Mouse (Mus musculus): ENCODE data around the gene Adcy6. TPM values are rescaled to one million over a fixed set of nuclear protein-coding genes. Genes with fewer than 3 reads are reported as not detected.
A peak's percentile ranks its signal among the peaks of the same experiment; 100 is the strongest.

The Adcy6 gene
- polyA plus RNA-seq, 1 experiment from 2014 or later, result 8.3 TPM

GRCm38 (mm10) chr15:98631493-98631892 is 21.6 kb upstream of the Adcy6 start:
- Histone ChIP-seq H3K9me3 (replicated peaks; ENCODE audit: control insufficient read depth, low read length) (0 out of 2 replicates have a peak, but pooled peaks cover 2% of the 10 kb centered on the region), H3K27me3 (ENCODE audit: control insufficient read depth, insufficient read depth, low read depth, low read length) (peaks cover 95% of the 10 kb centered on the region), H3K27ac (ENCODE audit: low read length) (no peak overlapping the region), H3K4me2 (ENCODE audit: low read depth, low read length) (no peak overlapping the region), H3K36me3 (ENCODE audit: control insufficient read depth, insufficient read depth) (no peaks in the 10 kb centered on the region), H3K9ac (ENCODE audit: low read depth, low read length) (no peak overlapping the region), H3K4me3 (ENCODE audit: low read depth, low read length) (no peak overlapping the region), H3K4me1 (ENCODE audit: control insufficient read depth, low read depth, low read length) (peaks cover 15% of the 10 kb centered on the region)
- peak; percentile 17; the same call in 1 of the 2 replicates for ATAC-seq (ENCODE audit: low read depth)
- WGBS (ENCODE audit: insufficient replicate concordance), result under 1% methylated on average over 18 of the region's 18 CpGs

DNA sequence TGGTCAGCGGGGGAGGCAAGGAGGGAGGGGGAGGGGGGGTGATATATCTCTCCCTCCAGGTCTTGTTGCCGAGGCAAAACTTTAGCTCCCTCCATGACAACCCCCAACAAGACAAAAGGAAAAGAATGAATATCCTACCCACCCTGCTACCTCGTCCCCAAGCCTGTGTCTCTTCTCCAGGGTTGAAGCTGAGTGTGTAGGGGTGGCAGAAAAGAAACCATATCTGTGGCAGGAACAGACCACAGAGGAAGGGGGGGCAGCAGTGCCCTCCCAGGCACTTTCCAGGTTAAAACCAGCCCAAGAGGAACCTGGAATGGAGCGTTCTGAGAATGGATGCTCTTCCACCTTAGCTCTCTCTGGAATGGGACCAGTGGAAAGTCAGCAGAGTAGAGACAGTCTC is 20.7 kb upstream of the Adcy6 start, which contains the start of gene Cacnb3:
Cacnb3 (plus strand) TSS at position 301 of the 400 bp plus-strand sequence.
- Histone ChIP-seq H3K27ac (ENCODE audit: low read length) (no peak within 1 kb of the TSS), H3K27me3 (ENCODE audit: control insufficient read depth, insufficient read depth, low read depth, low read length) (peaks cover 87% of the 10 kb centered on the region), H3K9ac (ENCODE audit: low read depth, low read length) (no peak within 1 kb of the TSS), H3K4me1 (ENCODE audit: control insufficient read depth, low read depth, low read length) (peaks cover 15% of the 10 kb centered on the region), H3K4me2 (ENCODE audit: low read depth, low read length) (no peak within 1 kb of the TSS), H3K36me3 (ENCODE audit: control insufficient read depth, insufficient read depth) (no peaks in the 10 kb centered on the region), H3K4me3 (ENCODE audit: low read depth, low read length) (no peak within 1 kb of the TSS), H3K9me3 (replicated peaks; ENCODE audit: control insufficient read depth, low read length) (0 out of 2 replicates have a peak, but pooled peaks cover 2% of the 10 kb centered on the region)
- ATAC-seq (ENCODE audit: low read depth), result no peak
- WGBS (ENCODE audit: insufficient replicate concordance), result 25% methylated on average over 4 of the region's 4 CpGs

- Histone ChIP-seq H3K27ac (ENCODE audit: low read length) (no peak overlapping the region), H3K4me3 (ENCODE audit: low read depth, low read length) (no peak overlapping the region), H3K9ac (ENCODE audit: low read depth, low read length) (no peak overlapping the region), H3K4me2 (ENCODE audit: low read depth, low read length) (no peak overlapping the region), H3K9me3 (replicated peaks; ENCODE audit: control insufficient read depth, low read length) (0 out of 2 replicates have a peak, but pooled peaks cover 2% of the 10 kb centered on the region), H3K36me3 (ENCODE audit: control insufficient read depth, insufficient read depth) (no peaks in the 10 kb centered on the region), H3K27me3 (ENCODE audit: control insufficient read depth, insufficient read depth, low read depth, low read length) (peaks cover 79% of the 10 kb centered on the region), H3K4me1 (ENCODE audit: control insufficient read depth, low read depth, low read length) (peaks cover 8% of the 10 kb centered on the region)
- no peak for ATAC-seq (ENCODE audit: low read depth)
- 35% methylated on average over 6 of the region's 6 CpGs for WGBS (ENCODE audit: insufficient replicate concordance)
Observed at GRCm38 (mm10) chr15:98629464-98629863, 19.6 kb upstream of the Adcy6 start.

DNA sequence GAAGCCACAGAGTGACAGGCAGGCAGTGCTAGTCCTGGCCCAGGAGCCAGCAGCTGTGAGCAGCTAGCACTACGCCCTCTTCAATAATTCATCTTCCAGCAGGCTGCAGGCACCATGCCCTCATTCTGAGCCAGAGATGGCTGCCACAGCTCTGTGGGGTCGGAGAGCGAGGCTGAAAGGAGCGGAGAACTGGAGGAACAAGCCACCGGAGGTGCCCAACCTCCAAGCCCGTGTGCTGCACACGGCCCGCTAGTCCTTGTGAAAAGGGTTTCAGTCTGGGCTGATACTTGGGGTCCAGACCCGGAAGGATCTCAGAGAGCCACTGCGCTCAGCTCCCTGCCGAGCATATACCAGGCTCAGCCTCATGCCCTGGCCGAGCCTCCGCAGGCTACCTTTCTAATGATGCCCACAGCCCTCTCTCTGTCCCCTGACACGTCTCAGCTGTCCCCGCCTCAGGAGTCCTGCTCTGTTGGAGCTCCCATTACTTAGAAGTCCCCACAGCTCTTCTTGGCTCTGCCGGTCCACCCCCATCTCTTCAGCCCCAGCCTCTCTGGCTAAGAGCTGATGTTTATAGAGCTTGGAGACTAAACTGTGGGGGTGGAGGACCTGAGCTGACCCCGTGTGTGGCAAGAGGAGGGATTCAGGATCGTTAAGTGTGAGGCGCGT is 18.8 kb upstream of the Adcy6 start:
- H3K27me3 ChIP-seq (ENCODE audit: control insufficient read depth, insufficient read depth, low read depth, low read length), result peaks cover 74% of the 10 kb centered on the region
- H3K4me1 ChIP-seq (ENCODE audit: control insufficient read depth, low read depth, low read length), result peaks cover 6% of the 10 kb centered on the region
- H3K4me2 ChIP-seq (ENCODE audit: low read depth, low read length), result no peak overlapping the region
- no peak overlapping the region for H3K27ac ChIP-seq (ENCODE audit: low read length)
- no peak for ATAC-seq (ENCODE audit: low read depth)
- no peak overlapping the region for H3K9ac ChIP-seq (ENCODE audit: low read depth, low read length)
- 0 out of 2 replicates have a peak, but pooled peaks cover 2% of the 10 kb centered on the region for H3K9me3 ChIP-seq (replicated peaks; ENCODE audit: control insufficient read depth, low read length)
- no peak overlapping the region for H3K4me3 ChIP-seq (ENCODE audit: low read depth, low read length)
- whole genome bisulfite sequencing (ENCODE audit: insufficient replicate concordance), result 15% methylated on average over 20 of the region's 20 CpGs
- H3K36me3 ChIP-seq (ENCODE audit: control insufficient read depth, insufficient read depth), result no peaks in the 10 kb centered on the region

DNA sequence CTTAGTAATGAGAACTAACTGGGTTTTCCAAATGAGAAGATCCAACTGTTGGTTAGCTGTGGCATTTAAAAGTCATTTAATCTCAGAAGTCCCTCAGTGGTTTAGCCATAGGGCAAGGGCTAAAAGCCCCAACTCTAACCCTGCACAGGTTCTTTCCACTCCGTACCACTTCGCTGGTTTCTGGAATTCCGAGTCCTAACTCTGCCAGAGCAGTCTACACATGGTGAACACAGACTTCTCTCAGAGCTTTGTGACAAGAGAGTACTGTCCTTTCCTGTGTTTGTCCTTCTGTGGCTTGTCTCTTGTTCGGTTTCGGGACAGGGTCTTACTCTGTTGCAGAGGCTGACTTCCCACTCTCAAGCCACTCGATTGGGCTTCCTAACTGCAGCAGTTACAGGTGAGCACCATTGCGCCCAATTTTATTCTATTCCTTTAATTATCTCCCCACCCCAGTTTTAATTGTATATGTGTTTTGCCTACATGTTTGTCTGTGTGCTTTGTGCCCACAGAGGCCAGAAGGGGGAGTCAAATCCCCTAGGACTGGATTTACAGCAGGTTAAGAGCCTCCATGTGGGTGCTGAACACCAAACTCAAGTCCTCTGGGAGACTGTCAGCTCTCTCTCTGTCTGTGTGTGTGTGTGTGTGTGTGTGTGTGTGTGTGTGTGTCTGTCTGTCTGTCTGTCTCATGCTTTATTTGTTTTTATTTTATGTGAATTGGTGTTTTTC is 16.8 kb upstream of the Adcy6 start:
- H3K9ac ChIP-seq (ENCODE audit: low read depth, low read length), result no peak overlapping the region
- no peak overlapping the region for H3K4me3 ChIP-seq (ENCODE audit: low read depth, low read length)
- H3K27ac ChIP-seq (ENCODE audit: low read length), result no peak overlapping the region
- H3K4me1 ChIP-seq (ENCODE audit: control insufficient read depth, low read depth, low read length), result peaks cover 4% of the 10 kb centered on the region; the same call in 1 of the 2 replicates
- H3K27me3 ChIP-seq (ENCODE audit: control insufficient read depth, insufficient read depth, low read depth, low read length), result peaks cover 70% of the 10 kb centered on the region
- 0 out of 2 replicates have a peak, but pooled peaks cover 2% of the 10 kb centered on the region for H3K9me3 ChIP-seq (replicated peaks; ENCODE audit: control insufficient read depth, low read length)
- no peak overlapping the region for H3K4me2 ChIP-seq (ENCODE audit: low read depth, low read length)
- 61% methylated on average over 7 of the region's 7 CpGs for WGBS (ENCODE audit: insufficient replicate concordance)
- H3K36me3 ChIP-seq (ENCODE audit: control insufficient read depth, insufficient read depth), result no peaks in the 10 kb centered on the region
- ATAC-seq (ENCODE audit: low read depth), result no peak

DNA sequence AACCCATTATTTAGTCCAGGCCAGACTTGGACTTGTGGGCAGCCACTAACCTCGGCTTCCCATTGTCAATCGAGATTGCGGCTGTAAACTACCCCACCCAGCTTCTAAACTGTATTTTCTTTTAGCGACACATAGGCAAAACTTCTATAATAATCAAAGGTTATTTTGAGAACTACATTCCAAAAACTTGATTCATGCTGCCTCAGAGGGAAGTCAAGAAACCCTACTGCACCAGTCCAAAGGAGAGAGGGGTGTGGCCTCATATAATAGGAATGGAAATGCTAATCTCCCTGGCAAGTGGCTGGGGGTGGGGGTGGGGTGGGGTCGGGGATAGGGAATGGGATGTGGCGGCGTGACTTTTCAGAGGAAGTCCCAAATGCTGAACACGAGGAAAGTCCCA is 16.2 kb upstream of the Adcy6 start:
- no peak for ATAC-seq (ENCODE audit: low read depth)
- Histone ChIP-seq H3K36me3 (ENCODE audit: control insufficient read depth, insufficient read depth) (no peaks in the 10 kb centered on the region), H3K9ac (ENCODE audit: low read depth, low read length) (no peak overlapping the region), H3K9me3 (replicated peaks; ENCODE audit: control insufficient read depth, low read length) (0 out of 2 replicates have a peak, but pooled peaks cover 2% of the 10 kb centered on the region), H3K27ac (ENCODE audit: low read length) (no peak overlapping the region), H3K27me3 (ENCODE audit: control insufficient read depth, insufficient read depth, low read depth, low read length) (peaks cover 67% of the 10 kb centered on the region), H3K4me1 (ENCODE audit: control insufficient read depth, low read depth, low read length) (peaks cover 2% of the 10 kb centered on the region; the same call in 1 of the 2 replicates), H3K4me3 (ENCODE audit: low read depth, low read length) (no peak overlapping the region), H3K4me2 (ENCODE audit: low read depth, low read length) (no peak overlapping the region)
- WGBS (ENCODE audit: insufficient replicate concordance), result 25% methylated on average over 8 of the region's 8 CpGs

- H3K36me3 ChIP-seq (ENCODE audit: control insufficient read depth, insufficient read depth), result no peaks in the 10 kb centered on the region
- H3K4me2 ChIP-seq (ENCODE audit: low read depth, low read length), result no peak overlapping the region
- 32% methylated on average over 5 of the region's 5 CpGs for WGBS (ENCODE audit: insufficient replicate concordance)
- H3K4me1 ChIP-seq (ENCODE audit: control insufficient read depth, low read depth, low read length), result no peaks in the 10 kb centered on the region
- H3K27me3 ChIP-seq (ENCODE audit: control insufficient read depth, insufficient read depth, low read depth, low read length), result peaks cover 49% of the 10 kb centered on the region
- ATAC-seq (ENCODE audit: low read depth), result no peak
- 0 out of 2 replicates have a peak, but pooled peaks cover 2% of the 10 kb centered on the region for H3K9me3 ChIP-seq (replicated peaks; ENCODE audit: control insufficient read depth, low read length)
- H3K27ac ChIP-seq (ENCODE audit: low read length), result no peak overlapping the region
- H3K4me3 ChIP-seq (ENCODE audit: low read depth, low read length), result no peak overlapping the region
- no peak overlapping the region for H3K9ac ChIP-seq (ENCODE audit: low read depth, low read length)
Observed at GRCm38 (mm10) chr15:98623361-98623821, 13.5 kb upstream of the Adcy6 start.

GRCm38 (mm10) chr15:98622721-98623120 is 12.8 kb upstream of the Adcy6 start:
- no peaks in the 10 kb centered on the region for H3K4me1 ChIP-seq (ENCODE audit: control insufficient read depth, low read depth, low read length)
- no peak for ATAC-seq (ENCODE audit: low read depth)
- H3K27ac ChIP-seq (ENCODE audit: low read length), result no peak overlapping the region
- no peak overlapping the region for H3K4me2 ChIP-seq (ENCODE audit: low read depth, low read length)
- no peak overlapping the region for H3K4me3 ChIP-seq (ENCODE audit: low read depth, low read length)
- no peaks in the 10 kb centered on the region for H3K36me3 ChIP-seq (ENCODE audit: control insufficient read depth, insufficient read depth)
- 22% methylated on average over 6 of the region's 6 CpGs for WGBS (ENCODE audit: insufficient replicate concordance)
- 0 out of 2 replicates have a peak, but pooled peaks cover 2% of the 10 kb centered on the region for H3K9me3 ChIP-seq (replicated peaks; ENCODE audit: control insufficient read depth, low read length)
- no peak overlapping the region for H3K9ac ChIP-seq (ENCODE audit: low read depth, low read length)
- H3K27me3 ChIP-seq (ENCODE audit: control insufficient read depth, insufficient read depth, low read depth, low read length), result peaks cover 43% of the 10 kb centered on the region

GRCm38 (mm10) chr15:98622199-98622598 is 12.3 kb upstream of the Adcy6 start:
- Histone ChIP-seq H3K4me3 (ENCODE audit: low read depth, low read length) (no peak overlapping the region), H3K4me1 (ENCODE audit: control insufficient read depth, low read depth, low read length) (peaks cover 3% of the 10 kb centered on the region), H3K9me3 (replicated peaks; ENCODE audit: control insufficient read depth, low read length) (0 out of 2 replicates have a peak, but pooled peaks cover 2% of the 10 kb centered on the region), H3K9ac (ENCODE audit: low read depth, low read length) (no peak overlapping the region), H3K27ac (ENCODE audit: low read length) (no peak overlapping the region), H3K4me2 (ENCODE audit: low read depth, low read length) (no peak overlapping the region), H3K36me3 (ENCODE audit: control insufficient read depth, insufficient read depth) (no peaks in the 10 kb centered on the region), H3K27me3 (ENCODE audit: control insufficient read depth, insufficient read depth, low read depth, low read length) (peaks cover 42% of the 10 kb centered on the region)
- no peak for ATAC-seq (ENCODE audit: low read depth)
- 6% methylated on average over 7 of the region's 7 CpGs for WGBS (ENCODE audit: insufficient replicate concordance)

All from liver, embryonic 16.5 days (tissue).